Mouse (Mus musculus) forebrain, embryonic 11.5 days (tissue): ENCODE measurements around the gene Fem1a. TPM values are rescaled to one million over a fixed set of nuclear protein-coding genes. Genes with fewer than 3 reads are reported as not detected.
A peak's percentile ranks its signal among the peaks of the same experiment; 100 is the strongest.

Experiments used
- ATAC-seq: fragments of 200-750 bp; cut with Nextera tagmentation; replicated peaks from 2 replicates; pipeline ENCODE4 v1.8.0; 2017; ENCODE audit warnings: moderate TSS enrichment; ENCODE audit not compliant: low FRiP score
- DNase-seq: peaks from one replicate; pipeline ENCODE4 v3.0.0-alpha.2; 2017; ENCODE audit warnings: low spot score
- H3K27ac ChIP-seq: fragments of 300-500 bp; sonication (generic); 2 replicates; pipeline ENCODE4 v1.5.1; 2014; ENCODE audit warnings: low read depth, low read length
- H3K27me3 ChIP-seq: fragments of 300-500 bp; sonication (generic); 2 replicates; pipeline ENCODE4 v1.6.1; 2014; ENCODE audit warnings: mild to moderate bottlenecking, low read length, mixed read lengths; ENCODE audit not compliant: control insufficient read depth, insufficient read depth
- H3K36me3 ChIP-seq: fragments of 300-500 bp; sonication (generic); 2 replicates; pipeline ENCODE4 v1.6.1; 2014; ENCODE audit warnings: mild to moderate bottlenecking, low read length, moderate library complexity, mixed read lengths; ENCODE audit not compliant: control insufficient read depth, insufficient read depth
- H3K4me1 ChIP-seq: fragments of 300-500 bp; sonication (generic); replicated peaks from 2 replicates; pipeline ENCODE4 v1.6.1; 2014; ENCODE audit warnings: low read length, mixed read lengths; ENCODE audit not compliant: control insufficient read depth, insufficient read depth
- H3K4me2 ChIP-seq: fragments of 300-500 bp; sonication (generic); 2 replicates; pipeline ENCODE4 v1.6.1; 2014; ENCODE audit warnings: low read depth, mild to moderate bottlenecking, low read length, moderate library complexity, mixed read lengths; ENCODE audit not compliant: severe bottlenecking
- H3K4me3 ChIP-seq: fragments of 300-500 bp; sonication (generic); 2 replicates; pipeline ENCODE4 v1.5.1; 2014; ENCODE audit warnings: low read depth, low read length
- H3K9ac ChIP-seq: fragments of 300-500 bp; sonication (generic); 2 replicates; pipeline ENCODE4 v1.6.1; 2014; ENCODE audit warnings: low read length
- H3K9me3 ChIP-seq: fragments of 300-500 bp; sonication (generic); 2 replicates; pipeline ENCODE4 v1.6.1; 2016; ENCODE audit warnings: low read length, mixed read lengths; ENCODE audit not compliant: control insufficient read depth
- WGBS: fragments of 180-500 bp; shearing (Covaris S2); extraction: QIAGEN DNeasy Blood & Tissue Kit; methylation state at CpG from one replicate; pipeline ENCODE4 v1.1.7; 2014; 5-methylcytosine and 5-hydroxymethylcytosine counted together
- microRNA counts: library from miRNA; unstranded; fragments of <30 nt; microRNA quantifications from one replicate; lab custom pipeline; 2015
- microRNA-seq: library from miRNA; unstranded; fragments of <30 nt; microRNA quantifications from one replicate; pipeline ENCODE4, GENCODE M21; 2016; ENCODE audit not compliant: insufficient number of aligned reads
- polyA plus RNA-seq: library from polyadenylated mRNA; unstranded; fragments of >200 nt; fragmentation: Nextera tagmentation; extraction: Ambion mirVana; gene quantifications from 2 replicates; pipeline ENCODE4 v1.2.1, GENCODE M21; 2014

Fem1a gene
- polyA plus RNA-seq, 1 experiment from 2014 or later, result 16.5 TPM

DNA sequence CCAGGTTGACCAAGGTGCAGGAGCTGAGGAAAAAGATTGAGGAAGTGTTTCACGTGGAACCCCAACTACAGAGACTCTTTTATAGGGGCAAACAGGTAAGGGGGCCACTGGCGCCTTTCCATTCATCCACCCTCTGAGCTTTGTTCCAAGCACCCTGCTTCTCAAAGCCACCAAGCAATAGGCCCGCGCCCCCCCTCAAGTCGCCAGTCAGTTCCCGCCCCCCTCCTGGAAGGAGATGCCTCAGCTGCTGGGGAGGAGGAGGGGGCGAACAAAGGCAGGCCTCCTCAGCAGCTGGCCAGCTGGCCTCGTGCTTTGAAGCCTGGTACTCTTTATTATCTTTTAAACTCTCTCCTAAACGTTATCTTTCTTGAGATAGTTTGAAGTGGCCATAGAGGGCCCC lies 48.5 kb downstream of the Fem1a start:
- Histone ChIP-seq H3K4me2 (peak overlapping the region; percentile 97), H3K4me1 (peaks cover 25% of the 10 kb centered on the region), H3K4me3 (peak overlapping the region; percentile 88), H3K9ac (peak overlapping the region; percentile 92), H3K27me3 (no peaks in the 10 kb centered on the region), H3K9me3 (no peaks in the 10 kb centered on the region), H3K36me3 (peaks cover 4% of the 10 kb centered on the region; the same call in 1 of the 2 replicates), H3K27ac (no peak overlapping the region)
- DNase-seq (no peak), ATAC-seq (no peak)
- WGBS, result 42% methylated on average over 9 of the region's 9 CpGs

DNA sequence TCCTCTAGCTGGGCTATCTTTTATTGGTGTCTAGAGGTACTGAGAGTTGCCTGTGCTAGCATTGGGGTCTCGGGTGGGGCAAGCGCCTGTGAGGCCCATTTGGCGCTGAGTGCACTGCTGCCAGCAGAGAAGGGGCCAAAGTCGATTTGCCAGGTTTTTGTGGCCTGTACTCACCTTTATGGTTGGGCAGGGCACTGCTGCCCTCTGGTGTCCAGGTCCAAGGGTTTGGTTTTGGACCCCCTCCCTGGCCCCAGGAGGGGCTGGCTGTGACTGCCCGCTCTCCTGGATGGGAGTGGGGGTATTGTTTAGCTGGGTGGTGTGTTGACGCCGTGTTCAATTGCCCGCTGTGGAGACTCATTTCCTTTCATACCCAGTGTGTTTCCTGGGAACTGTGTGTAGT lies 49.2 kb downstream of the Fem1a start:
- peaks cover 25% of the 10 kb centered on the region for H3K4me1 ChIP-seq
- H3K27me3 ChIP-seq, result no peaks in the 10 kb centered on the region
- ATAC-seq (no peak), DNase-seq (no peak)
- peak overlapping the region; percentile 92 for H3K9ac ChIP-seq
- peak overlapping the region; percentile 88 for H3K4me3 ChIP-seq
- H3K36me3 ChIP-seq, result peaks cover 4% of the 10 kb centered on the region; the same call in 1 of the 2 replicates
- WGBS, result 69% methylated on average over 8 of the region's 8 CpGs
- H3K4me2 ChIP-seq, result peak overlapping the region; percentile 97
- no peaks in the 10 kb centered on the region for H3K9me3 ChIP-seq
- no peak overlapping the region for H3K27ac ChIP-seq

DNA sequence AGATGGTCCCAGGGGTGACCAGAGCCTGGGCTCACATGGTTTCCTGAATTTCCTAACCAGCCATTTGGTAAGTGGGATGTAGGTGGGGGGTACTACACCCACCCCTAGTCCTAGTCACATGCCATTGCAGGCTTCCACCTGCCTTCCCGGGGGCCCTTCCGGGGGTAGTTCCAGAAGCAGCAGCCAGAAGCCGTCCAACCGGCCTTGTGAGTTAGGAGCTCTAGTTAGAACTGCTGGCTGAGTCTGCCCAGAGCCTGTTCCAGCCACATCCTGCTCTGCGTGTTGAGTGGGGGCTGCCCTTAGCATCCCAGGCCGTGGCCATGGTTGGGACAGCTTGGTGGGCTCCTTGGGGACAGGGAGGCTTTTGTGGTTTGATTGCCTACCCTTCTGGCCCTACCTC lies 51.5 kb downstream of the Fem1a start:
- Histone ChIP-seq H3K4me3 (no peak overlapping the region), H3K36me3 (peaks cover 4% of the 10 kb centered on the region; the same call in 1 of the 2 replicates), H3K27ac (no peak overlapping the region), H3K4me2 (no peak overlapping the region), H3K9ac (no peak overlapping the region), H3K27me3 (no peaks in the 10 kb centered on the region), H3K4me1 (peaks cover 17% of the 10 kb centered on the region), H3K9me3 (no peaks in the 10 kb centered on the region)
- WGBS, result 91% methylated on average over 6 of the region's 6 CpGs
- ATAC-seq, result no peak
- no peak for DNase-seq

DNA sequence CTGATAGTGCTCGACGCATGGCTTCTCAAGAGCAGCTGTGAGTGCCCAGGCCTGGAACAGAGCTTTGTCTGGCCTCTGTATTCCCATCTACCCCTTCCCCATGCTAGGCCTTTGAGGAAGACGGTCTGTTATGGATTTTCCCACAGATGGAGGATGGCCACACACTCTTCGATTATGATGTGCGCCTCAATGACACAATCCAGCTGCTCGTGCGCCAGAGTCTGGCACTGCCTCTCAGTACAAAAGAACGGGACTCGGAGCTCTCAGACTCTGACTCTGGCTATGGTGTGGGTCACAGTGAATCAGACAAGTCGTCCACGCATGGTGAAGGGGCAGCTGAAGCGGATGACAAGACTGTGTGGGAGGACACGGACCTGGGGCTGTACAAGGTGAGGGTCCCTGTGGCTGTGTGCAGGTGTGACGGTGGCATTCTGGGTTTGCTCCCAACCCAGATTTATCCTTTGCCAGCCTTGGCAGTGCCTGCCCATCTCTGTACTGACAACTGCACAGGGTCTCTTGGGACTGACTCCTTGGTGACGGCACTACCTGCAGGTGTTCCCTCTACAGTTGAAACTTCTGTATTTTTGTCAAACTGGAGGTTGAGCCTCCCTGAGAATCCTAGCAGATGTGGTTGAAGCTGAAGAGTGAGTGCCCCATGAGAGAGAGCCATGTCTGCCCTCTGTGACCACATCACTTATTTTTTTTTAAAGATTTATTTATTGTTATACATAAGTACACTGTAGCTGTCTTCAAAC lies 52.8 kb downstream of the Fem1a start:
- ATAC-seq (no peak), DNase-seq (no peak)
- Histone ChIP-seq H3K9me3 (no peaks in the 10 kb centered on the region), H3K27me3 (no peaks in the 10 kb centered on the region), H3K9ac (no peak overlapping the region), H3K4me3 (no peak overlapping the region), H3K36me3 (peaks cover 4% of the 10 kb centered on the region; the same call in 1 of the 2 replicates), H3K4me1 (peaks cover 17% of the 10 kb centered on the region), H3K27ac (no peak overlapping the region), H3K4me2 (no peak overlapping the region)
- 89% methylated on average over 15 of the region's 15 CpGs for whole genome bisulfite sequencing

MicroRNAs encoded within 50 kb of the gene (microRNA counts, 519-probe panel; counts per million panel counts)
- microRNA mmu-miR-7b (lab: Ali Mortazavi, UCI), result 31.2 counts per million

Small RNA genes lying within 50 kb of the gene (microRNA-seq; reads per million reads assigned to microRNA genes)
- gene Mir7b, result 678 reads per million, percentile 63 among the genes with 10 or more reads in this experiment

Other genes with a start within 250 kb of the Fem1a start
- gene Sh3gl1, start 220.2 kb upstream of the Fem1a start, polyA plus RNA-seq, result 129 and 133 TPM in 2 replicates
- gene Chaf1a, start 216.4 kb upstream of the Fem1a start, polyA plus RNA-seq, result 38.0 and 38.6 TPM in 2 replicates
- 39.0 and 43.2 TPM in 2 replicates for gene Ubxn6, start 181.8 kb upstream of the Fem1a start, polyA plus RNA-seq
- 150 and 152 TPM in 2 replicates for gene Hdgfl2, start 177.2 kb upstream of the Fem1a start, polyA plus RNA-seq
- 0.07 TPM in 2 replicates for gene Plin4, start 147.0 kb upstream of the Fem1a start, polyA plus RNA-seq
- 0.21 TPM in 1 of 2 replicates, not detected in the other for gene Plin5, start 139.2 kb upstream of the Fem1a start, polyA plus RNA-seq
- 0.17 and 0.51 TPM in 2 replicates for gene Lrg1, start 134.8 kb upstream of the Fem1a start, polyA plus RNA-seq
- gene Sema6b, start 116.5 kb upstream of the Fem1a start, polyA plus RNA-seq, result 1.4 and 2.5 TPM in 2 replicates
- gene Tnfaip8l1, start 94.3 kb upstream of the Fem1a start, polyA plus RNA-seq, result 7.7 and 8.4 TPM in 2 replicates
- 55.4 and 64.0 TPM in 2 replicates for gene Mydgf, start 72.9 kb upstream of the Fem1a start, polyA plus RNA-seq
- gene Dpp9, start 37.9 kb upstream of the Fem1a start, polyA plus RNA-seq, result 48.0 and 50.6 TPM in 2 replicates
- gene Ticam1, start 20.0 kb downstream of the Fem1a start, polyA plus RNA-seq, result 2.5 and 3.0 TPM in 2 replicates
- 37.5 and 44.6 TPM in 2 replicates for gene Plin3, start 36.1 kb downstream of the Fem1a start, polyA plus RNA-seq
- gene Arrdc5, start 43.5 kb downstream of the Fem1a start, polyA plus RNA-seq, result not detected in 2 replicates
- gene Uhrf1, start 46.5 kb downstream of the Fem1a start, polyA plus RNA-seq, result 197 and 223 TPM in 2 replicates
- gene Kdm4b, start 69.3 kb downstream of the Fem1a start, polyA plus RNA-seq, result 52.1 TPM in 2 replicates
- 210 and 218 TPM in 2 replicates for gene Ptprs, start 219.7 kb downstream of the Fem1a start, polyA plus RNA-seq